Mouse (Mus musculus): ENCODE data around the gene Zfp784. TPM values are rescaled to one million over a fixed set of nuclear protein-coding genes. Genes with fewer than 3 reads are reported as not detected.

Gene Zfp784
- total RNA-seq, 2 experiments from 2014 or later: 2.8 to 3.9 TPM

GRCm38 (mm10) chr7:5053456-5054179 is 15.4 kb upstream of the Zfp784 start:
- DNase-seq: peak; percentile 15
- no peak overlapping the region for H3K27ac ChIP-seq
- no peak for TF ChIP-seq CTCF (IDR thresholded peaks at IDR 0.05)
- peak overlapping the region; percentile 41 for H3K4me3 ChIP-seq
- intact Hi-C loops (cut with DNase I): no loop called here

GRCm38 (mm10) chr7:5052931-5053343 is 14.7 kb upstream of the Zfp784 start:
- no peak for TF ChIP-seq CTCF (IDR thresholded peaks at IDR 0.05)
- intact Hi-C loops (cut with DNase I): no loop called here
- peak; percentile 17 for DNase-seq
- H3K4me3 ChIP-seq: peak overlapping the region; percentile 95
- H3K27ac ChIP-seq: no peak overlapping the region

GRCm38 (mm10) chr7:5052438-5052837 is 14.2 kb upstream of the Zfp784 start:
- Histone ChIP-seq H3K4me3 (peak overlapping the region; percentile 95), H3K27ac (no peak overlapping the region)
- intact Hi-C loops (cut with DNase I): no loop called here
- TF ChIP-seq CTCF (IDR thresholded peaks at IDR 0.05): no peak
- DNase-seq: no peak

GRCm38 (mm10) chr7:5051193-5052192 is 13.2 kb upstream of the Zfp784 start, which contains the start of gene Zfp580:
TSS of gene Zfp580 (plus strand) at chr7:5051538.
- TF ChIP-seq CTCF (IDR thresholded peaks at IDR 0.05): no peak
- peak within 1 kb of the TSS; percentile 95 for H3K4me3 ChIP-seq
- intact Hi-C loops (cut with DNase I): no loop called here
- H3K27ac ChIP-seq: peak within 1 kb of the TSS; percentile 92
- peak; percentile 86 for DNase-seq

- no peak overlapping the region for H3K4me3 ChIP-seq
- intact Hi-C loops (cut with DNase I): loop anchor here (2.0 kb wide), 1 partner anchor 105 kb away; no protein-coding TSS in a partner anchor
- peak; percentile 64 for TF ChIP-seq CTCF (IDR thresholded peaks at IDR 0.05)
- DNase-seq: no peak
- no peak overlapping the region for H3K27ac ChIP-seq
Observed at GRCm38 (mm10) chr7:5047313-5047712, 9.1 kb upstream of the Zfp784 start.

- Histone ChIP-seq H3K27ac (no peak overlapping the region), H3K4me3 (no peak overlapping the region)
- no peak for DNase-seq
- intact Hi-C loops (cut with DNase I): loop anchor here (2.0 kb wide), 1 partner anchor 103 kb away; no protein-coding TSS in a partner anchor
- TF ChIP-seq CTCF (IDR thresholded peaks at IDR 0.05): no peak
Observed at GRCm38 (mm10) chr7:5046112-5046511, 7.9 kb upstream of the Zfp784 start.

GRCm38 (mm10) chr7:5044981-5045380 is 6.7 kb upstream of the Zfp784 start:
- no peak for TF ChIP-seq CTCF (IDR thresholded peaks at IDR 0.05)
- no peak overlapping the region for H3K4me3 ChIP-seq
- intact Hi-C loops (cut with DNase I): no loop called here
- H3K27ac ChIP-seq: no peak overlapping the region
- DNase-seq: no peak

- Histone ChIP-seq H3K27ac (peak overlapping the region; percentile 99), H3K4me3 (peak overlapping the region; percentile 89)
- TF ChIP-seq CTCF (IDR thresholded peaks at IDR 0.05): no peak
- intact Hi-C loops (cut with DNase I): no loop called here
- DNase-seq: no peak
Observed at GRCm38 (mm10) chr7:5038940-5039339, 694 bp upstream of the Zfp784 start.

- DNase-seq: no peak
- intact Hi-C loops (cut with DNase I): loop anchor here (2.0 kb wide), 1 partner anchor 15 kb away; no protein-coding TSS in a partner anchor
- H3K4me3 ChIP-seq: peak overlapping the region; percentile 89
- peak overlapping the region; percentile 99 for H3K27ac ChIP-seq
- no peak for TF ChIP-seq CTCF (IDR thresholded peaks at IDR 0.05)
Observed at GRCm38 (mm10) chr7:5037467-5037866, 779 bp downstream of the Zfp784 start.

GRCm38 (mm10) chr7:5037026-5037425 is 1.2 kb downstream of the Zfp784 start:
- DNase-seq: no peak
- H3K27ac ChIP-seq: no peak overlapping the region
- H3K4me3 ChIP-seq: no peak overlapping the region
- intact Hi-C loops (cut with DNase I): loop anchor here (2.0 kb wide), 1 partner anchor 14 kb away; no protein-coding TSS in a partner anchor
- no peak for TF ChIP-seq CTCF (IDR thresholded peaks at IDR 0.05)

- H3K4me3 ChIP-seq: no peak overlapping the region
- intact Hi-C loops (cut with DNase I): loop anchor here (2.0 kb wide), 1 partner anchor 13 kb away; no protein-coding TSS in a partner anchor
- no peak overlapping the region for H3K27ac ChIP-seq
- TF ChIP-seq CTCF (IDR thresholded peaks at IDR 0.05): no peak
- no peak for DNase-seq
Observed at GRCm38 (mm10) chr7:5036136-5036535, 2.1 kb downstream of the Zfp784 start.

- TF ChIP-seq CTCF (IDR thresholded peaks at IDR 0.05): no peak
- DNase-seq: no peak
- intact Hi-C loops (cut with DNase I): loop anchor here (2.0 kb wide), 1 partner anchor 13 kb away; no protein-coding TSS in a partner anchor
- H3K4me3 ChIP-seq: no peak overlapping the region
- no peak overlapping the region for H3K27ac ChIP-seq
Observed at GRCm38 (mm10) chr7:5035628-5036027, 2.6 kb downstream of the Zfp784 start.
